Mouse (Mus musculus) monocyte, adult 5-6 weeks (primary cell): ENCODE data around the gene 0610010K14Rik. TPM values are rescaled to one million over a fixed set of nuclear protein-coding genes. Genes with fewer than 3 reads are reported as not detected.

Experiments used
- ATAC-seq: fragments of 153-309, 156-312 bp; replicated peaks from 2 replicates; pipeline ENCODE4 v1.8.0; 2017; ENCODE audit warnings: mild to moderate bottlenecking; ENCODE audit not compliant: low TSS enrichment, insufficient number of reproducible peaks, severe bottlenecking, poor library complexity, low FRiP score
- total RNA-seq: library from RNA; stranded (forward); fragments of 200-1000, 200-491, 200-594 nt; gene quantifications from 3 replicates; pipeline ENCODE4 v1.2.3, GENCODE M21; 2017

Gene 0610010K14Rik
- total RNA-seq, 1 experiment from 2014 or later = 28.1 TPM

DNA sequence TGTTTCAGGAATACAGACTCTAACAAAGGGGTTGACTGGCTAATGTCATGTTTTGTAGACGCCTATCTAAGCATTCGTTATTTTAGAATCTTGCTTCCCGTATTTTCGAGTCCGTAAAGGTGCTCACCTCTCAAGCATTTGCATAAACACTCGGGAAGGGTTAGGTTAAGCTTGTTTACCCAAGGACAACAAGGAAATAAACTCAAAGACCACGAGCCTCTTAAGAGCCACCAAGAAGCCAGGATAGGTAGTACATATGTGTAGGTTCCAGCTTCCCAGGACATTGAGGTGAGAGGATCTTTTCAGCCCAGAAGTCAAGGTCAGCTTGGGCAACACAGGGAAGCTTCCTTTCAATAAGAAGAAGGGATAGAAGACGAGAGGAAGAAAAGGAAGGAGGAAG lies 38.6 kb downstream of the 0610010K14Rik start:
- no peak for ATAC-seq

DNA sequence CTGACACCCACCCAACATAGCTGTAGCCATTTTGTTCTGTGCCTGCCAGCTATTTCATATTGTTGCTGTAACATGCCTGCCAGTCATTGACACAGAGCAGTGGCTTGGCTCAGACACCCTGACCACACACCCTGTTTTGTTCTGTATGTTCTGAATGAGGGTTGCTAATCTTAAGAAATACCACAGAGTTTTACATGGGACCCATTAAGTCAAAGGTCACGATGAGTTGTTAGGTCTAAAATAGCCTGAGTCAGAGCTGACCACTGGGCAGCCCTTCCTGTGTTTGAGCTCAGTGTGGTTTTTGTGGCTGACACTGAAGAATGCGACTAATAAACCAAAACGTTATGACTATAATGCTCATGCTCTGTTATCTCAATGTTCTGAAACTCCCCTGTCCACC lies 39.4 kb downstream of the 0610010K14Rik start:
- ATAC-seq = peak; percentile 76

DNA sequence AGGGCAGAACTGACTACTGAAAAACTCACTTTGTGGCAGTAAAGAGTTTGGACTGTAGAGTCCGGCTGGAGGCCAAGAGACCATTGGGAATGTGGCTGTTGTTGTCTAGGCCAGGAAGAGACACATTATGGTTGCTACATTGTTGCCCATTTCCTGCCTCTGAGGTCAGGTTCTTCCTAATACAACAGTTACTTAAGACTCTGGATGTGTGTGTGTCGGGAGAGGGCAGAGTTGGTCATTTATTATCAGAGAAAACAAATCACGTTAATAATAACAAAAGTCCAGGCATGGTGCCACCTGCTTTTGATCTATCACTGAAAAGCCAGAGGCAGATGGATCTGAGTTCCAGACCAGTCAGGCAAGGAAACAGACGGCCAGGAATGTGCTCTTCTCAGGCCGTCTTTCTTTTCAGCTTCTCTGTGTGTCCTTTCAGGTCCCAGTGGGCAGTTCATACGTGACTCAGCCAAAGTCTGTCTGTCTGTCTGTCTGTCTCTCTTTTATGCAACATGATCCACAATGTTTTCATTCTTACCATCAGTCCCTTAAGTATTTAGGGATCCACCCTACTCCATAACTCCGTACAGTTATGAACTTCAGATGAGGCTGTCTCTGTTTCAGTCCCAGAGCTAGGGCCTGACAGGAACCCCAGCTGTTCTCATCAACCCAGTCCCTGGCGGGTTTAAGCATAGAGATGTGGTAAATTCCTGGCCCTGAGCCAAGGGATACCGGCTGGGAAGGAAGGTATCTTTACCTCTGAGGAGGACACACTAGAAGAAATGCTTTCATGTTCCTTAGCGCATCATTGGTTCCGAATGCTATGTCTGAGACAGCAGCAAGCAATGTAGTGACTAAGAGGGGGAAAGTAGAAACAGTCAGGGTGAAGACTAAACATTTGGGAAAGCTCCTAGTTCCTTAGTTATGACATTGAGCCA lies 44.1 kb downstream of the 0610010K14Rik start:
- no peak for ATAC-seq

DNA sequence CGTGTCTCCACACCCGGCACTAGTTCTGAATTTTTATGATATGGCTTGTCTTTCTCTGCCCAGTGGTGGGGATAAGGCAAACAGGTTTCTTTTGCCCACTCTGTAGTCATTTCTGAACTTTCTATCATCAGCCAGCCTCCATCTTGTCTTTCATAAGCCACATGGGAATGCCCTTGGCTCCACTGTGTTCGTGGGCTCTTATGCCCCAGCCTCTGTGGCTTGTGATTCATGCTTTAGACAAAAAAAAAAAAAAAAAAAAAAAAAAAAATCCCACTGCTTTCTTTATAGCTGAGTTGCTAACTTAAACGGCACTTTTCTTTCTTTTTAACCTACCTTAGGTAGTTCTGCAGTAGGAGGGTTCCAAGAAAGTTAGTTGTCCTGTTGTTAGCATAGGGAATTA lies 45.6 kb downstream of the 0610010K14Rik start:
- ATAC-seq = no peak

DNA sequence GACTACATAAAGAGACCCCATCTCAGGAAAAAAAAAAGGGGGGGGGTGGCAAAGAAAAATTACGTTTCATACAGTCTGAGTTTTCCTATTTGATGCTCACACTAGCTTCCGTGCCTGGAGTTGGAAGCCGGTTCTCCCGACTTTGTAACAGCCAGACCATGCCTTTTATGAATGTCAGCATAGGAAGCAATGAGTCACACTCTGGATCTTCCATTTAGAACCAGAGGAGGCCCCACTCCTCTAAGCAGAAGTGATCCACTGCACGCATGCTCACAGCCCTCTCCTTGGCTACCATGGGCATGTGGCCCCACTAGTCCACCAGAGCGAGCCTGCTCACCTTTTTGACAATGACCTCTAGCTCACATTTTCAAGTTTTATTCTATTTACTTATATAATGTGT lies 46.5 kb downstream of the 0610010K14Rik start:
- no peak for ATAC-seq

DNA sequence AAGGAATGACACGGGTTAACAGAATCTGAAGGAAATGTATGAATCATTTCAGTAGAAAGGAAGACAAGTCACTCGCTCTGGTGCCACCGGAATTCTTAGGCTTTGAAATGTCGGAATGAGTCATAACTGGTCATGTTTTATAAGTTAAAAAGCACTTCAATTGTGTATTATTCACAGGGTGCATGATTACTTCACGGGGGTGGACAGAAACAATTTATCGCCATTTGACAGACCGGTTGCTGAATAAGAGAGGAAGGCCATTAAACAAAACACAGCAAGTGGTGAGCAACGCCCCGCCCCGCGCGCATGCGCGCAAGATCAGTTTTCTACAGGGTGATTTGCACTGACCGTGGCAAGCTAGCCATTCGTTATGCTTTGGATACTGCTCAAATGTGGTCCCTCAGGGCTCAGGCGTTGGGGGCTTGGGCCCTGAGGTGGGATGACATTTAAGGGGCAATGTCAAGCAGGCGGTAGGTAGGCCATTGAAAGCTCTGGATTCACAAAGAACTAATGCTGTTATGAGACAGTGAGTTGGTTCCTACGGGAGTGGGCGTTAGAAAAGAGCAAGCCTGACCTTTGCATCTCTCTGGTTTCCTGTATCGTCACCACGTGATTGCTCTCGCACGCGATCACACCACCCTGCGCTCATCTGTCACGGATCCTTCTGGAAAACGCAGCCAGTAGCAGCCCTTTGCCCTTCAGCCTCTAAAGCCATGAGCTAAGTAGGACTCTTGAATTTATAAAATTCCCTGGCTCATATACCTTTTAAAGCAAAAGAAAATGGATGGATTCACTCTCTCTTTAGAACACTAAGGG lies 48.2 kb downstream of the 0610010K14Rik start:
- ATAC-seq = no peak

Other genes with a start within 250 kb of the 0610010K14Rik start
- 244 to 340 TPM (median 296 TPM) in 3 replicates for gene Gabarap, start 246.8 kb downstream of the 0610010K14Rik start, total RNA-seq
- gene Phf23, start 242.1 kb downstream of the 0610010K14Rik start, total RNA-seq = 48.7 to 74.0 TPM (median 57.5 TPM) in 3 replicates
- gene Dvl2, start 237.3 kb downstream of the 0610010K14Rik start, total RNA-seq = 18.6 to 27.1 TPM (median 19.1 TPM) in 3 replicates
- 46.9 to 64.6 TPM (median 55.3 TPM) in 3 replicates for gene Acadvl, start 222.5 kb downstream of the 0610010K14Rik start, total RNA-seq
- gene Dlg4, start 221.0 kb downstream of the 0610010K14Rik start, total RNA-seq = 3.5 to 20.2 TPM (median 6.5 TPM) in 3 replicates
- not detected in 3 replicates for gene Asgr1, start 183.8 kb downstream of the 0610010K14Rik start, total RNA-seq
- 2.8 TPM in 1 of 3 replicates, not detected in the others for gene Asgr2, start 145.3 kb downstream of the 0610010K14Rik start, total RNA-seq
- 0.38 to 0.39 TPM in 2 of 3 replicates, not detected in the other for gene Mgl2, start 107.6 kb downstream of the 0610010K14Rik start, total RNA-seq
- gene Clec10a, start 81.7 kb downstream of the 0610010K14Rik start, total RNA-seq = 5.3 to 21.7 TPM (median 15.6 TPM) in 3 replicates
- gene Slc16a11, start 25.2 kb downstream of the 0610010K14Rik start, total RNA-seq = not detected in 3 replicates
- 1.9 to 11.0 TPM (median 3.1 TPM) in 3 replicates for gene Slc16a13, start 16.9 kb downstream of the 0610010K14Rik start, total RNA-seq
- gene Bcl6b, start 8.1 kb downstream of the 0610010K14Rik start, total RNA-seq = not detected in 3 replicates
- gene Gm21988, start 1.9 kb upstream of the 0610010K14Rik start, total RNA-seq = 3.3 to 5.8 TPM in 2 of 3 replicates, not detected in the other
- 17.5 to 31.1 TPM (median 23.2 TPM) in 3 replicates for gene Rnasek, start 1.9 kb upstream of the 0610010K14Rik start, total RNA-seq
- gene Alox12, start 17.4 kb upstream of the 0610010K14Rik start, total RNA-seq = 0.85 to 26.1 TPM (median 1.6 TPM) in 3 replicates
- 2.5 TPM in 1 of 3 replicates, not detected in the others for gene Alox12e, start 84.7 kb upstream of the 0610010K14Rik start, total RNA-seq
- 1.6 to 43.2 TPM (median 41.4 TPM) in 3 replicates for gene Alox15, start 114.1 kb upstream of the 0610010K14Rik start, total RNA-seq
- 1.6 to 4.9 TPM (median 2.1 TPM) in 3 replicates for gene Pelp1, start 172.1 kb upstream of the 0610010K14Rik start, total RNA-seq
- 94.2 to 148 TPM (median 113 TPM) in 3 replicates for gene Arrb2, start 194.7 kb upstream of the 0610010K14Rik start, total RNA-seq
- 37.7 to 56.2 TPM (median 52.1 TPM) in 3 replicates for gene Med11, start 214.0 kb upstream of the 0610010K14Rik start, total RNA-seq
- gene Zmynd15, start 221.5 kb upstream of the 0610010K14Rik start, total RNA-seq = 0.21 TPM in 1 of 3 replicates, not detected in the others
- gene Cxcl16, start 222.1 kb upstream of the 0610010K14Rik start, total RNA-seq = 1.6 to 3.5 TPM (median 2.8 TPM) in 3 replicates